Mouse (Mus musculus): ENCODE results near the gene Iqce.

DNA sequence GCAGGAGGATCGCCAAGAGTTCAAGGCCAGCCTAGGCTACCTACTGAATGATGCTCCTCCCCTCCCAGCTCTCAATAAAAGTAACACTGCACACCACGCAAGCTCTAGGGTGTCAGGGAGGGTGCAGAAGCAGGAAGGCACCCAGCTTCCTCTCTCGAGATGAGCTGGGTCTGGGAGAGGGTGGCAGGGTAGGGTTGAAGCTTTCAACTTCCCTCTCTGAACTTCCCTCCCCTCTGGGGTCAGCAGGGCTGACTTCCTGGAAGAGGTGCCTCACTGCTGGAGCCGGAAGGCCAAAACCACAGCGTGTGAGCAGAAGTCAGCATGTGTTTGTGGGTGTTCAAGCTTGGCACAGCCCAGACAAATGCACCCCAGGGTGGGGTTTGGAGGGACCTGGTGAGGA, 84.5 kb downstream of the Iqce start:
- TF ChIP-seq CTCF (IDR thresholded peaks at IDR 0.05; ENCODE audit: borderline replicate concordance, control insufficient read depth, extremely low read depth, insufficient read depth, low read length, poor library complexity) = no peak
- TF ChIP-seq POLR2A (IDR thresholded peaks at IDR 0.05; ENCODE audit: control insufficient read depth, extremely low read depth, insufficient read depth, low read length, poor library complexity) = no peak
